Mouse (Mus musculus): ENCODE data around the gene Ttll3.

GRCm38 (mm10) chr6:113364518-113365135 is 24.4 kb upstream of the Ttll3 start:
- TF ChIP-seq CTCF (IDR thresholded peaks at IDR 0.05; ENCODE audit: borderline replicate concordance, insufficient read depth, low read depth, low read length) (no peak), POLR2A (IDR thresholded peaks at IDR 0.05; ENCODE audit: borderline replicate concordance, insufficient read depth, low read length) (no peak)
